Mouse (Mus musculus) cerebellum, adult 11-12 months (tissue): ENCODE measurements at regions not wholly inside any gene's neighbourhood (a gene's known extent, or its start where the extent isn't known, plus 50 kb on each side); places are given as distances from the start of the nearest gene placed in this dataset.

Source experiments
- DNase-seq: peaks from one replicate; pipeline ENCODE4 v3.0.0; 2022

GRCm38 (mm10) chr1:169439621-169440020, 91.6 kb downstream of the Nuf2 start:
- no peak for DNase-seq

- DNase-seq: no peak
Observed at GRCm38 (mm10) chr1:169438006-169438405, 93.3 kb downstream of the Nuf2 start.

- peak; percentile 19 for DNase-seq
Observed at GRCm38 (mm10) chr1:169422408-169422807, 108.9 kb downstream of the Nuf2 start.

GRCm38 (mm10) chr1:169421671-169422070, 109.6 kb downstream of the Nuf2 start:
- DNase-seq: no peak

GRCm38 (mm10) chr1:169418665-169419045, 112.6 kb downstream of the Nuf2 start:
- DNase-seq: no peak

GRCm38 (mm10) chr1:169417979-169418664, 113.1 kb downstream of the Nuf2 start:
- DNase-seq: no peak

- no peak for DNase-seq
Observed at GRCm38 (mm10) chr1:169416701-169417100, 114.6 kb downstream of the Nuf2 start.

- DNase-seq: no peak
Observed at GRCm38 (mm10) chr1:169408120-169408519, 123.1 kb downstream of the Nuf2 start.

GRCm38 (mm10) chr1:169400841-169401240, 130.4 kb downstream of the Nuf2 start:
- DNase-seq: no peak

GRCm38 (mm10) chr1:169397371-169397770, 133.9 kb downstream of the Nuf2 start:
- no peak for DNase-seq

- no peak for DNase-seq
Observed at GRCm38 (mm10) chr1:169387056-169387455, 144.2 kb downstream of the Nuf2 start.

- no peak for DNase-seq
Observed at GRCm38 (mm10) chr1:169385740-169386424, 145.4 kb downstream of the Nuf2 start.

- DNase-seq: no peak
Observed at GRCm38 (mm10) chr1:169374686-169375085, 156.6 kb downstream of the Nuf2 start.

- no peak for DNase-seq
Observed at GRCm38 (mm10) chr1:169368758-169369157, 162.5 kb downstream of the Nuf2 start.

GRCm38 (mm10) chr1:169367772-169368501, 163.3 kb downstream of the Nuf2 start:
- no peak for DNase-seq

- DNase-seq: no peak
Observed at GRCm38 (mm10) chr1:169367316-169367715, 163.9 kb downstream of the Nuf2 start.

GRCm38 (mm10) chr1:169362564-169362963, 168.7 kb downstream of the Nuf2 start:
- no peak for DNase-seq

GRCm38 (mm10) chr1:169357652-169358241, 173.5 kb downstream of the Nuf2 start:
- no peak for DNase-seq

GRCm38 (mm10) chr1:169354021-169354420, 177.2 kb downstream of the Nuf2 start:
- no peak for DNase-seq

GRCm38 (mm10) chr1:169347692-169348091, 183.6 kb downstream of the Nuf2 start:
- DNase-seq: no peak

- DNase-seq: no peak
Observed at GRCm38 (mm10) chr1:169346876-169347275, 184.4 kb downstream of the Nuf2 start.

GRCm38 (mm10) chr1:169341131-169341530, 190.1 kb downstream of the Nuf2 start:
- no peak for DNase-seq

GRCm38 (mm10) chr1:169338461-169338860, 192.8 kb downstream of the Nuf2 start:
- no peak for DNase-seq

- DNase-seq: no peak
Observed at GRCm38 (mm10) chr1:169332165-169332564, 199.1 kb downstream of the Nuf2 start.
